Mouse (Mus musculus) lung, embryonic 15.5 days (tissue): Measurements from ENCODE around the gene Plcb4. TPM values are rescaled to one million over a fixed set of nuclear protein-coding genes. Genes with fewer than 3 reads are reported as not detected.
A peak's percentile ranks its signal among the peaks of the same experiment; 100 is the strongest.

Source experiments
- ATAC-seq: fragments of 200-750 bp; cut with Nextera tagmentation; 2 replicates; pipeline ENCODE4 v1.8.0; 2017; ENCODE audit warnings: moderate number of reproducible peaks, borderline replicate concordance; ENCODE audit not compliant: low FRiP score, low TSS enrichment; ENCODE audit errors: extremely low read depth
- H3K27ac ChIP-seq: fragments of 300-500 bp; sonication (generic); 2 replicates; pipeline ENCODE4 v1.5.1; 2015; ENCODE audit warnings: moderate library complexity, mild to moderate bottlenecking, inconsistent platforms
- H3K27me3 ChIP-seq: fragments of 300-500 bp; sonication (generic); 2 replicates; pipeline ENCODE4 v1.6.1; 2015; ENCODE audit warnings: inconsistent platforms
- H3K36me3 ChIP-seq: fragments of 300-500 bp; sonication (generic); 2 replicates; pipeline ENCODE4 v1.6.1; 2015; ENCODE audit warnings: inconsistent platforms
- H3K4me1 ChIP-seq: fragments of 300-500 bp; sonication (generic); 2 replicates; pipeline ENCODE4 v1.6.1; 2015; ENCODE audit warnings: inconsistent platforms
- H3K4me2 ChIP-seq: fragments of 300-500 bp; sonication (generic); 2 replicates; pipeline ENCODE4 v1.6.1; 2015; ENCODE audit warnings: inconsistent platforms, mild to moderate bottlenecking, moderate library complexity
- H3K4me3 ChIP-seq: fragments of 300-500 bp; sonication (generic); 2 replicates; pipeline ENCODE4 v1.5.1; 2015; ENCODE audit warnings: mild to moderate bottlenecking, inconsistent platforms
- H3K9ac ChIP-seq: fragments of 300-500 bp; sonication (generic); 2 replicates; pipeline ENCODE4 v1.6.1; 2015; ENCODE audit warnings: inconsistent platforms
- H3K9me3 ChIP-seq: fragments of 300-500 bp; sonication (generic); 2 replicates; pipeline ENCODE4 v1.6.1; 2016; ENCODE audit warnings: inconsistent platforms
- WGBS: fragments of 180-500 bp; shearing (Covaris S2); methylation state at CpG from one replicate; pipeline ENCODE4 v1.1.7; 2015; 5-methylcytosine and 5-hydroxymethylcytosine counted together
- polyA plus RNA-seq: library from polyadenylated mRNA; unstranded; fragments of >200 nt; fragmentation: Nextera tagmentation; extraction: Ambion mirVana; gene quantifications from 2 replicates; pipeline ENCODE4 v1.2.1, GENCODE M21; 2015

The Plcb4 gene
- polyA plus RNA-seq, 1 experiment from 2014 or later, result 20.4 TPM

DNA sequence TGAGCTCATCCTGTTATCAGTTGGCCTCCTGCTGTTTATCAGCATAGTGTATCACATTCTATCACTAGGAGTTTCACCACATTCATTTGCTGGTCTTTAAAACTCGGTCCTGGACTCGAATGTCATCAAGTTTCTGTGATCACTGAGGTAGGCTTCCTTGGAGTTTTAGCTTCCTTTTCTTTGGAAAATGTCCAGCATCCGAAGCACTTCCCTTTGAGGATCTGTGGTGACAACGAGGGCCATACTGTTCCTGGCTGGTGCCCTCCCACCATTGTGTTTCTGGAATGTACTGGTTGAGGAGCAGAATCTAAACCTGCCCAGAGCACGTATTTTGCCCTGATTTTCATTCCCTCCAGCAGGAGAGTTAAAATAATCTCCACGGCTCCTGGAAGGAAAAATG lies 260.8 kb downstream of the Plcb4 start:
- no peak overlapping the region for H3K9ac ChIP-seq
- H3K36me3 ChIP-seq, result no peaks in the 10 kb centered on the region
- no peak overlapping the region for H3K27ac ChIP-seq
- no peaks in the 10 kb centered on the region for H3K27me3 ChIP-seq
- WGBS, result 49% methylated on average over 6 of the region's 6 CpGs
- ATAC-seq, result no peak
- H3K4me1 ChIP-seq, result peaks cover 5% of the 10 kb centered on the region; the same call in 1 of the 2 replicates
- no peak overlapping the region for H3K4me2 ChIP-seq
- no peaks in the 10 kb centered on the region for H3K9me3 ChIP-seq
- H3K4me3 ChIP-seq, result no peak overlapping the region

DNA sequence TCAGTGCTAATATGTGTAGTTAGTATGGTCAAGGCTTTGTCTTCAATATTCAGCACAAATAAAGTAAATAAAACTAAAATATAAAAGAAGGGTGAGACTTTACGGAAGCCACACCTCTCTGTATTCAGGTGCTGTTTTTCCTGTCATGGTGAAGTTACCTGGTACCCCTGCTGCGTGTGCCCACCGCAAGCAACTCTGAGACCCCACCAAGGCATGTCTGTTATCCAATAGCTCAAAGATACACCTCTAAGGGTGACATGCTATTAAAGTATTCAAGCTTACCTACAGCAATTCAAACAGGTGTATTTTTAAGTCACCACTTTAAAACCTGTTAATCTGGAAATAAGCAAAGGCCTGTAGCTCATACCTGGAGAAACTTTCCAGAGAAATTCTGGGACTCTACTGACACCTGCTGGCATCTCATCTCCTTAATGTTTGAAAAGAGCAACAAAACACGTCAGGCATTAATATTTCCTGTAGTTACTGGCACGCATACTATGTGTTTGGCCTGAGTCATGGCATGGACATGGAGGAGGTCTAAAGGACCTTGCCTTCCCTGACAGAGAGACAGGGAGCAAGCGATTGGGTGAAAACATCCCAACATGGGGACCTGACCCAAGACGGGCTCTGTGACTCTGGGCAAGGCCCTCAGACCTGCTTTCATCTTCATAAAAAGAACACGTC lies 268.0 kb downstream of the Plcb4 start:
- Histone ChIP-seq H3K9me3 (no peaks in the 10 kb centered on the region), H3K27me3 (no peaks in the 10 kb centered on the region), H3K4me3 (no peak overlapping the region), H3K27ac (no peak overlapping the region), H3K9ac (no peak overlapping the region), H3K4me1 (no peaks in the 10 kb centered on the region), H3K36me3 (no peaks in the 10 kb centered on the region), H3K4me2 (no peak overlapping the region)
- ATAC-seq, result peak; percentile 31; the same call in 1 of the 2 replicates
- WGBS, result 68% methylated on average over 8 of the region's 8 CpGs

DNA sequence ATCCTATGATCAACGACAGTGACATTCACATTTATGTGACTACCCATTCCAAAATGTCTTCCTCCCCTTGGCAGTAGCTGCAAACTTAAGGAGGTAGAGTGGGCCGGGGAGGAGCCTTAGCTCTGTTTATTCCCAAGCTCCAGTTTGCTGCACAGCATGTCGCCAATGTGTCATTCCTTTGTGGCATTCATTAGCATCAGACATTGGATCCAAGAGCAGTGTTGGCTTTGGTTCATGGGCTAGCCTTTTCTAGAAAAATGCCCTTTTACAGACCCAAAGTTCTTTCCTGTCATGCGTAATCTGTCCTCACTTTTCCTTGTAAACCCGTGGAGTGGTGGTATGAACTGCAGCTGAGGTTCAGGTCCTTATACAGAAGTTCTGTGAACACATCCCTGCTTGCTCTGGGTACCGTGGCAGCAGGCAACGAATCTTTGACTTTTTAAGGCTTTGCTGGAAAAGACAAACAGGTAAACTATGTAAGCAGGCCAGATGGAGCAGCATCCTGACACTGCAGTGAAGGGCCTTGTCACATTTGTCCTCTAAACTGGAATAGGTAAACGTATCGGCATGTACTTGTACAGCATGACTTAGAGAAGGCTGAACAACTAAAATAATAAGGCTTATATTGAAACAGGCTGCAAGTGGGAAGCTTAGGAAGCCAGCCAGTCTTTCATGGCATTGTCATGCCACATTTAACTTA lies 270.4 kb downstream of the Plcb4 start:
- Histone ChIP-seq H3K4me1 (no peaks in the 10 kb centered on the region), H3K36me3 (no peaks in the 10 kb centered on the region), H3K27ac (no peak overlapping the region), H3K4me3 (no peak overlapping the region), H3K27me3 (no peaks in the 10 kb centered on the region), H3K9ac (no peak overlapping the region), H3K9me3 (no peaks in the 10 kb centered on the region), H3K4me2 (no peak overlapping the region)
- no peak for ATAC-seq
- 69% methylated on average over 9 of the region's 9 CpGs for WGBS

DNA sequence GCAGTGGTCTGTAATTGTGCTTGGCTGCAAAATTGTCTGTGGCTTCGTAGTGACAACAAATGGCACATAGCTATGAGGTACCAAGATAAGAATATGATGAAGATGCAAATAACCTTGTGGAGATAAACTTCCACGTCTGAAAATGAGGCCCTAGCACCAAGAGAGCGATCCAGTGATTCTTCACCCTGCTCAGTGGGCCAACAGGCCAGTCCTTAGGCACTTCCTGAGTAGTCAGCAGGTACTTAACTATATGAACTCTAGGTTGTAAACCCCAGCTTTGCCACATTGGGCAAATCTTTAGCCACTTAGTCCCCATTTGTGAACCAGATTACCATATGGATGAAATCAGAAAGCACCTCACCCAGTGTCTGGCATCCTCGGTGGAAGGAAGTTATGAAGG lies 271.9 kb downstream of the Plcb4 start:
- no peak for ATAC-seq
- H3K27ac ChIP-seq, result no peak overlapping the region
- no peaks in the 10 kb centered on the region for H3K36me3 ChIP-seq
- no peak overlapping the region for H3K4me2 ChIP-seq
- H3K4me3 ChIP-seq, result no peak overlapping the region
- H3K4me1 ChIP-seq, result no peaks in the 10 kb centered on the region
- H3K9ac ChIP-seq, result no peak overlapping the region
- H3K9me3 ChIP-seq, result no peaks in the 10 kb centered on the region
- no peaks in the 10 kb centered on the region for H3K27me3 ChIP-seq
- 65% methylated on average over 4 of the region's 4 CpGs for WGBS

DNA sequence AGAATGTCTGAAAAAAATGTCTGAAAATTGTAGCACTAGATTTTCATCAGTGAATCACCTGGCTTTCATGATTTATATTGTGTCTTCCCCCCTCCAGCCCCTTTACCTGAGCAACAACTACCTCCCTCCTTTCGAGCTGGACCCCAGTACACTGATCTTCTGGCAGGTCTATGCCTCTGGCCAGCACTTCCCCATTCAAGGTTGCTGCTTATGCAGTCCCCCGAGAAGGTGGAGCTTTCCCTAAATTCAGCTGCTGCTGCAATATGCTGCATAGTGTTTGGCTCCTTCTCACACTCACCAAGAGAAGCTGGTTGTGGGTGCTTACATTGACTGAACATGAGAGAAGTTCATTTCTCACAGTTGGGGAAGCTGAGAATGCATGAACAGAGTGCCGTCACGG lies 273.8 kb downstream of the Plcb4 start:
- Histone ChIP-seq H3K4me3 (no peak overlapping the region), H3K4me2 (no peak overlapping the region), H3K27ac (no peak overlapping the region), H3K4me1 (no peaks in the 10 kb centered on the region), H3K9ac (no peak overlapping the region), H3K27me3 (no peaks in the 10 kb centered on the region), H3K9me3 (no peaks in the 10 kb centered on the region), H3K36me3 (no peaks in the 10 kb centered on the region)
- ATAC-seq, result no peak
- WGBS, result 88% methylated on average over 4 of the region's 4 CpGs

DNA sequence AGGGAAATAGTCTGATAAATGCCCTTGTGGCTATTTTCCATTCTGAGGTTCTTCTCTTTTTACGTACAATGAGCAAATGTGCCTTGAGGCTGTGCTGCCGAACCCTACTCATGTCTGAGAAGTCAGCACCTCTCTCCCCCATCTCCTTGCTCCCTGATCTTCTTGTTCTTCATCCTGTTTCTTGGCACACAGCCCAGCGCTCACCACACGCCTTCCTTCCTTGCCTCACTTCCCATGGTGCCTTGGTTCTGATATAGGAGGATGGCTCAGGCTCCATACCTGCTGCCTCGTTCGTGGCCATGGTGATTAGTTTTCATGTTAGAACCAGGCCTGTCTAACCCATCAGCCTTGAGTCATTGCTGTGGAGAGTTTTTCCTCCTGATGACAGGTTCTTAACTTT lies 277.6 kb downstream of the Plcb4 start:
- Histone ChIP-seq H3K4me2 (no peak overlapping the region), H3K4me3 (no peak overlapping the region), H3K9me3 (no peaks in the 10 kb centered on the region), H3K27ac (no peak overlapping the region), H3K9ac (no peak overlapping the region), H3K27me3 (no peaks in the 10 kb centered on the region), H3K4me1 (no peaks in the 10 kb centered on the region), H3K36me3 (no peaks in the 10 kb centered on the region)
- WGBS, result 68% methylated on average over 6 of the region's 6 CpGs
- no peak for ATAC-seq

DNA sequence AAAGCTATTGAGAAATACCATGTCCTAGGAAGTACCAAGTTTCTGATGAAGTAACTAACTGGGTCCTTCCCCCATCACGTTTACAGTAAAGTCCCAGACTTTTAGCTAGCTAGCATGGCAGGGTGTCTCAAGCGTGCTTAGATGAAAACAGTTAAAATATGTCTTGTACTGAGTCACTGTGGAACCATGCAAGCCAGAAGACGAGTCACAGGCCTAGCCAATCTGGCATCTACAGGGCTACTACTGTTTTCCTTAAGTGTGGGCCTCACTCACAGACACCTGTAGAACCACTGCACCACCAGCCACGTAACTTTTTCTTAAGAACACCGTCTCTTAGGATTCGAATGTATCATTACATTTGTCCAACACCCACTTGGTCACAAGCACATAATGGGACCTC lies 278.8 kb downstream of the Plcb4 start:
- H3K36me3 ChIP-seq, result no peaks in the 10 kb centered on the region
- H3K4me2 ChIP-seq, result no peak overlapping the region
- H3K4me1 ChIP-seq, result no peaks in the 10 kb centered on the region
- no peak overlapping the region for H3K4me3 ChIP-seq
- no peak for ATAC-seq
- no peak overlapping the region for H3K9ac ChIP-seq
- no peaks in the 10 kb centered on the region for H3K27me3 ChIP-seq
- no peak overlapping the region for H3K27ac ChIP-seq
- WGBS, result 79% methylated on average over 6 of the region's 6 CpGs
- H3K9me3 ChIP-seq, result no peaks in the 10 kb centered on the region

DNA sequence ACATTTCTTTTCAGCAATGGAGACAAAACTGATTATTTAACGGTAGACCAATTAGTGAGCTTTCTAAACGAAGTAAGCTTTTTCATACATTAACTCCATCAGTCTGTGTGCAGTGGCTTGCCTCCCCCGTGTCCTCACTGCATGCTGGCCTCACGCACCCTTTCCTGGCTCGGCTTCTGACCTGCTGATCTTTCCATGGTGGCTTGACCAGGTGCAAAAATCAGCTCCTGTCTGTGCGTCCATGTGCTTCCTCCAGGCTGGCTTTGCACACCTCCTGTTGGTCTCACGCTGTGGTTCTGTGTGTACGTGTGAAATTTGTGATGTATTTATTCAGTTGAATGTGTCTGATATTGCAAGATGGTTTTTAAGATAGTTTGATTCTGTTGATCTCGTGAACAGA lies 281.1 kb downstream of the Plcb4 start:
- H3K4me3 ChIP-seq, result no peak overlapping the region
- H3K9ac ChIP-seq, result no peak overlapping the region
- 55% methylated on average over 9 of the region's 9 CpGs for WGBS
- no peak overlapping the region for H3K27ac ChIP-seq
- no peaks in the 10 kb centered on the region for H3K27me3 ChIP-seq
- H3K36me3 ChIP-seq, result no peaks in the 10 kb centered on the region
- no peaks in the 10 kb centered on the region for H3K4me1 ChIP-seq
- no peak overlapping the region for H3K4me2 ChIP-seq
- H3K9me3 ChIP-seq, result no peaks in the 10 kb centered on the region
- ATAC-seq, result no peak

DNA sequence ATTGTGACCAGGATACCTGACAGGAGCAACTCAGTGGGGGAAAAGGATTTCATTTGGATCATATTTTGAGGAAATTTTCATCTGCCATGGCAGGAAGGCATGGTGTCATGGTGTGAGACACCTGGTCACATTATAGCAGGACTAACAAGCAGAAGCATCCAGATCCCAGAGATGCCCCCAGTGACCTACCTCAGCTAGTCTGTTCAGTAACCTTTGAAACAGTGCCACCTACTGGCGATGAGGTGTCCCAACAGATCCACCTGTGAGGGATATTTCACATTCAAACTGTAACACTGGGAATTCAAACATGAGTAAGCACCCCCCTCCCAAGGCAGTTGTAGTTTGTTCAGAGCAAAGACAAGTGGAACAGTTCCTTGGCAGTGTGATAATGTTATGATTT lies 289.0 kb downstream of the Plcb4 start:
- Histone ChIP-seq H3K4me2 (no peak overlapping the region), H3K9me3 (no peaks in the 10 kb centered on the region), H3K36me3 (0 out of 2 replicates have a peak, but pooled peaks cover 5% of the 10 kb centered on the region), H3K27me3 (no peaks in the 10 kb centered on the region), H3K9ac (no peak overlapping the region), H3K27ac (no peak overlapping the region), H3K4me3 (no peak overlapping the region), H3K4me1 (no peaks in the 10 kb centered on the region)
- WGBS, result 61% methylated on average over 1 of the region's 1 CpGs
- no peak for ATAC-seq

DNA sequence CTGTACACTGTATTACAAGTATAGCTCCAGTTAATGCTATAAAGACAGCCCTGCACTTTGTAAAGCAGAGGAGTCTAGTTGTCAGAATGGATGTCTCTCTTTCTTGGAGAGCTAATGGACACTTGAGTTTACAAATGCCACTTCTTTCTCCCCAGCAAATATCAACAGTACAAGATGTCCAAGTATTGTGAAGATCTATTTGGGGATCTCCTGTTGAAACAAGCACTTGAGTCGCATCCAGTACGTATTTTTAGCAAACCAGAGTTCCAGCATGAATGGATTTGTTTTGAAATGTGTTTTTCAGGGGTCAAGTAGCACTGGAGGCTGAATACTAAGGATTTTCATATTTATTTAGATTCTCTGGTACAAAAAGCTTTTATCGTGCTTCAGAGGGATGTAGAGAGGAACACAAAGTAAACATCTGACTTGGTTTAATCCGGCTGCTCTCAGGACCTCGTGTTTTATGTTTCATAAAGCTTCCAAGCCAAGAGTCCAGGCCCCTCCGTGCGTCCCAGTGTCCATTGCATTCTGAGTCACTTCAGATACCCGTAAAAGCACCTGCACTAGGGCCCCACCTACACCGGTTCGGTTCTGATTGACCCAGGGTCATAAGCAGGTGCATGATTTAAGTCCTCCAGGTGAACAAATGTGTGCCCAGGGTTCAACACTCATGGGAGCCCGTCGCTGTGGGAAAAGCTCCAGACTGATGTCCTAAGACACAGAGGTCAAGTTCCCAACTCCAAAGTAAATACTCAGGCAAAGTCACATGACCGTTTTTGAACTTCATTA lies 296.1 kb downstream of the Plcb4 start:
- Histone ChIP-seq H3K27me3 (no peaks in the 10 kb centered on the region), H3K36me3 (no peaks in the 10 kb centered on the region), H3K4me2 (no peak overlapping the region), H3K9me3 (no peaks in the 10 kb centered on the region), H3K27ac (no peak overlapping the region), H3K9ac (no peak overlapping the region), H3K4me3 (no peak overlapping the region), H3K4me1 (peaks cover 3% of the 10 kb centered on the region; the same call in 1 of the 2 replicates)
- no peak for ATAC-seq
- WGBS, result 48% methylated on average over 13 of the region's 13 CpGs

DNA sequence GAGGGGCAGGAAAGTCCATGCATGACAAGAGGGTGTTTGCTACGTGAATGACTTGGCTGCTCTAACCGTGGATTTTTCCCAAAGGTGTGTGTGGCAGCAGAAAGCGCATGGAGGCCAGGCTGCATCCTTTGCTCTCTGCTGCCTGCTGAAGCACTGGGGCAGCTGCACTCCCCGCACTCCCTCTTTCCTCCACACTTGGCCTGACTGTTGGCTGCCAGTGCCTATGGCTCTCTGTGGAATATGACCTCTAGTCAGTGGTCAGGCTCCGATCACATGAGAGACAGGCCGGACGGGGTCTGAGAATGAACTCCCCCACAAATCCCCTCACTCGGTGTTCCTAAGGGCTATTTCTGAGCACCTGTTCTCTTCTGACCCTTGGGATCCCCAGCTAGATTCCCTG lies 297.0 kb downstream of the Plcb4 start:
- Histone ChIP-seq H3K36me3 (no peaks in the 10 kb centered on the region), H3K9ac (no peak overlapping the region), H3K4me1 (peaks cover 3% of the 10 kb centered on the region; the same call in 1 of the 2 replicates), H3K4me3 (no peak overlapping the region), H3K27ac (no peak overlapping the region), H3K27me3 (no peaks in the 10 kb centered on the region), H3K9me3 (no peaks in the 10 kb centered on the region), H3K4me2 (no peak overlapping the region)
- no peak for ATAC-seq
- WGBS, result 87% methylated on average over 8 of the region's 8 CpGs

DNA sequence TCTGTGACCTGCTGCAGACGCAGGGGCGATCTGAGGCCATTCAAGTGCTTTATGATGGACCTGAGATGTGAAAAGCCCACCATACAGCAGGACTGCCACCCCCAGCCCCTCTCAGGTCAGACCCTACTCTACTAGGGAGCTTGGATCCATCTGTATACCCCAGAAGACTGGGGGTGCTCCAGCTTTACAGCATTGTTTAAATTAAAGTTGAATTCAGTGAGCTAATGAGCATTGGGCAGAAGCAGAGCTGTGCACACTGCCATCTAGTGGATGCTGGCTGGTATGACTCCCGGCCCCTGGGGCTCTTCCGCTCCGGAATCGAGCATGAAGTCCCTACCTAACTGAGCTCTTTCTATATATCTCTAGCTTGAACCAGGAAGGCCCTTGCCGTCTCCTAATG lies 298.9 kb downstream of the Plcb4 start:
- H3K4me3 ChIP-seq, result no peak overlapping the region
- H3K36me3 ChIP-seq, result no peaks in the 10 kb centered on the region
- ATAC-seq, result peak; percentile 73; the same call in 1 of the 2 replicates
- H3K4me2 ChIP-seq, result no peak overlapping the region
- no peak overlapping the region for H3K27ac ChIP-seq
- 27% methylated on average over 7 of the region's 7 CpGs for WGBS
- H3K9ac ChIP-seq, result no peak overlapping the region
- H3K9me3 ChIP-seq, result no peaks in the 10 kb centered on the region
- no peaks in the 10 kb centered on the region for H3K27me3 ChIP-seq
- peaks cover 3% of the 10 kb centered on the region; the same call in 1 of the 2 replicates for H3K4me1 ChIP-seq
